Mouse (Mus musculus): ENCODE measurements around the gene Pfn5. TPM values are rescaled to one million over a fixed set of nuclear protein-coding genes. Genes with fewer than 3 reads are reported as not detected.
"Not testable (repeated sequence)": the region's sequence is repeated elsewhere in the genome, so short reads cannot be mapped to it uniquely, and the experiment has no call there.

The Pfn5 gene
- not detected in 2 replicates for polyA plus RNA-seq (2015; fragmentation: Nextera tagmentation; extraction: Ambion mirVana)

DNA sequence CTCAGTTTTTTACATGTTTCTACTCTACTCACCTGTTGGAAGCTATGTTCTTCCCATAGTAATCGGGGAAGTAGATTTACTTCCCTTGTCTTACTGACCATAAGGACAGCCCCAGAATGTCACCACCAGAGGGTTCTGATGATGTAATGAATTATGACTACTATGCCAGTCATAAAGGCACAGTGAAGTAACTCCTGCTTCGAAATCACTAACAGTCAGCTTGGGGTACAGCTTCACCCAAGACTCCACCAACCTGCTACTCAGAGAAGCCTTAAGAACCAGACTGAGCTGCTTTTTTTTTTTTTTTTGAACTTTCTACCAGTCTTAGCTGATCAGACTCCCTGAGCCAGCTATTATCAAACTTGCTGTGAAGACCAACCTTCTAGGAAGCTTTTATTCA is at the start of gene Pfn5, which contains the start of gene Asb12:
Gene Pfn5 (plus strand): TSS at position 218 of the 400 bp plus-strand sequence.
Gene Asb12 (minus strand): TSS at position 101 of the 400 bp plus-strand sequence.
- Histone ChIP-seq H3K9ac (replicated peaks) (no peak within 1 kb of the TSS), H3K27ac (no peak within 1 kb of the TSS), H3K4me1 (replicated peaks) (no peaks in the 10 kb centered on the region), H3K36me3 (no peaks in the 10 kb centered on the region), H3K4me2 (replicated peaks) (no peak within 1 kb of the TSS), H3K9me3 (no peaks in the 10 kb centered on the region), H3K27me3 (no peaks in the 10 kb centered on the region), H3K4me3 (replicated peaks) (no peak within 1 kb of the TSS)
- 81% methylated on average over 2 of the region's 2 CpGs for WGBS
- ATAC-seq: no peak

DNA sequence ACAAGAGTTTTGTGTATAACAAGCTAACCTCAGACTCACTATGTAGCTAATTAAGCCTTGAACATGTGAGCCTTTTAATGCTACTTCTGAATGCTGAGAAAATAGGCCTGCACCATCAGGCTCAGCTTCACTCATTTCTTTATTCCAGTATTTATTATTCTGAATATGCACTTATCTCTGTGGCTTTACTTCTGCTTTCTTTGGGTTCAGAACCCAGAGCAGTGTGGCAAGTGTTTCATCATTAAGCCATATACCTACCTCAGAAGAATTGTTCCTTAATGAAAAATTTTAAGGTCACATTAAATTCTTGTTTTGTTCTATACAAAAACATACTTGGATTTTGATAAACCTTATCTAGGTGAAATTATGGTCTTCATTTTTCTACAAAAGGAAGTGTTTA is 34.0 kb upstream of the Pfn5 start:
- no peak overlapping the region for H3K4me2 ChIP-seq (replicated peaks)
- no peaks in the 10 kb centered on the region for H3K9me3 ChIP-seq
- H3K27ac ChIP-seq: no peak overlapping the region
- H3K4me3 ChIP-seq (replicated peaks): no peak overlapping the region
- no peak overlapping the region for H3K9ac ChIP-seq (replicated peaks)
- ATAC-seq: no peak
- H3K27me3 ChIP-seq: no peaks in the 10 kb centered on the region
- H3K4me1 ChIP-seq (replicated peaks): no peaks in the 10 kb centered on the region
- H3K36me3 ChIP-seq: no peaks in the 10 kb centered on the region

DNA sequence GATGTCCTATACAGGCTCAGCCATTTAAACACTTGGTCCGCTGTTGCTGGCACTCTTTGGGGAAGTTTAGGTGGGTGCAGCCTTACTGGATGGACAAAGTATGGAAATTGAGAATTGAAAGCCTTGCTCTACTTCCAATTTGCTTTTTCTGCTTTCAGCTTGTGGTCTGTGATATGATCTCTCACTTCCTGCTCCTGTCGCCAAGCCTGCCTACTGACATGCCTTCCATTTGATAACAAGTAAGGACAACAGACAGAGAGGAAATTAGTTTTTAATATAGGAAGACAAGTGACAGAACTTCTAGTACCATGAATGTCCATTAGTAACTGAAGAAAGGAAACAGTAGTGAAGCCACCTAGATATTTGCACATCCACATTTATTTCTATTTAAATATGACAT is 32.7 kb upstream of the Pfn5 start:
- Histone ChIP-seq H3K4me3 (replicated peaks) (no peak overlapping the region), H3K27ac (no peak overlapping the region), H3K9ac (replicated peaks) (no peak overlapping the region), H3K4me2 (replicated peaks) (no peak overlapping the region), H3K36me3 (no peaks in the 10 kb centered on the region), H3K9me3 (no peaks in the 10 kb centered on the region), H3K4me1 (replicated peaks) (no peaks in the 10 kb centered on the region), H3K27me3 (no peaks in the 10 kb centered on the region)
- no peak for ATAC-seq
- WGBS: 96% methylated on average over 2 of the region's 2 CpGs

DNA sequence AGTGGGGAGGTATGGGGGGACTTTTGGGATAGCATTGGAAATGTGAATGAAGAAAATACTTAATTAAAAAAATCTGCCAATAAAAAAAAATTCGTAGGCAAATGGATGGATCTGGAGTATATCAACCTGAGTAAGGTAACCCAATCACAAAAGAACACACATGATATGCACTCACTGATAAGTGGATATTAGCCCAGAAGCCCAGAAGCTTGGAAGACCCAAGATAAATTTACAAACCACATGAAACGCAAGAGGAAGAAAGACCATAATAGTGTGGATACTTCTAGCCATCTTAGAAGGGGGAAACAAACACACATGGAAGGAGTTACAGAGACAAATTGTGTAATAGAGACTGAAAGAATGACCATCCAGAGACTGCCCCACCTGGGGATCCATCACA is 22.4 kb upstream of the Pfn5 start:
- not testable (repeated sequence) for H3K4me3 ChIP-seq (replicated peaks); H3K4me1 ChIP-seq (replicated peaks); H3K9me3 ChIP-seq; H3K36me3 ChIP-seq; H3K27ac ChIP-seq; ATAC-seq; H3K4me2 ChIP-seq (replicated peaks); H3K9ac ChIP-seq (replicated peaks); H3K27me3 ChIP-seq
- WGBS: 93% methylated on average over 2 of the region's 2 CpGs

DNA sequence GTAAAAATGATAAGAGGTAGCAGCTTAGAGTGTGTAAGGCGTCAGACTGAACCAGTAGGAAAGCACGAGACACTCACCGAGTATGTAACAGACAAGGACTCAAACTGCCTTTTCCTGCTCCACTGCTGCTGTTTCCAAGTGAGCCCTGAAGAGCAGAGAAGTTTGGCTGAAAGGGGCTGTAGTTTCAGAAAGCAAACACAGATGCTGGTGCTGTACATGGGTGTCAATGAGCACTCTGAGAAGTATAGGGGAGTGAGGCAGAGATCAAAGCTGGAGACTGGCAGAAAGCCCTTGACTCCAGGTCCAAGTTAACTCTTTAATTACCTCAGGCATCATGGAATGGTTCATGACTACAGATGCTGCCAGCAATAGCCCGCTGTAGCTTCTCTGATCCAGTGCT is 3.6 kb upstream of the Pfn5 start:
- WGBS: 71% methylated on average over 4 of the region's 4 CpGs
- no peaks in the 10 kb centered on the region for H3K36me3 ChIP-seq
- H3K4me2 ChIP-seq (replicated peaks): no peak overlapping the region
- H3K9me3 ChIP-seq: no peaks in the 10 kb centered on the region
- H3K27ac ChIP-seq: no peak overlapping the region
- no peak overlapping the region for H3K4me3 ChIP-seq (replicated peaks)
- ATAC-seq: no peak
- H3K27me3 ChIP-seq: no peaks in the 10 kb centered on the region
- H3K9ac ChIP-seq (replicated peaks): no peak overlapping the region
- no peaks in the 10 kb centered on the region for H3K4me1 ChIP-seq (replicated peaks)

DNA sequence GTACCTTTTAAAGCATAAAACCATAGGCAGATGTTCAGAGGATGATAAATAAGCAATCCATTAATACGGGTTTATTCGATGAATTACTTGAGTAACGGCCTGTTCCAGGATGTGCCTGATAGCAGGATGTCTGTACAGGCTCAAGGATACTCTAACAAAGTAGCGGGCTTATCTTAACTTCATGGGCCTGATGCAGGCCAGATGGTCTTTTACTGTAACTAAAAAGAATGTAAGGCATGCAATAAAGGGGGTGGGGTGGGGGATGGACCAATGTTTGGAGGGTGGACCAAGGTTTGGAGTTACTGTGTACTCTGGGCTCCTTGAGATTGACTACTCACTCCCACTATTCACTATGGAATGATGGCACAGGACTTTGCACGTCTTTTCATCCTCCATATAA is 42.7 kb downstream of the Pfn5 start:
- no peak overlapping the region for H3K27ac ChIP-seq
- no peaks in the 10 kb centered on the region for H3K4me1 ChIP-seq (replicated peaks)
- no peaks in the 10 kb centered on the region for H3K27me3 ChIP-seq
- no peak overlapping the region for H3K4me3 ChIP-seq (replicated peaks)
- H3K9ac ChIP-seq (replicated peaks): no peak overlapping the region
- no peaks in the 10 kb centered on the region for H3K36me3 ChIP-seq
- 83% methylated on average over 5 of the region's 5 CpGs for WGBS
- H3K9me3 ChIP-seq: no peaks in the 10 kb centered on the region
- H3K4me2 ChIP-seq (replicated peaks): no peak overlapping the region
- no peak for ATAC-seq

Other genes starting within 250 kb of the Pfn5 start
- 12.0 and 12.5 TPM in 2 replicates for gene Amer1, start 113.2 kb upstream of the Pfn5 start, polyA plus RNA-seq (2015; fragmentation: Nextera tagmentation; extraction: Ambion mirVana)
- 0.12 and 0.37 TPM in 2 replicates for gene Asb12, start 117 bp upstream of the Pfn5 start, polyA plus RNA-seq (2015; fragmentation: Nextera tagmentation; extraction: Ambion mirVana)
- gene Zc4h2, start 100.4 kb downstream of the Pfn5 start, polyA plus RNA-seq (2015; fragmentation: Nextera tagmentation; extraction: Ambion mirVana): 82.7 and 89.4 TPM in 2 replicates
- gene Zc3h12b, start 153.6 kb downstream of the Pfn5 start, polyA plus RNA-seq (2015; fragmentation: Nextera tagmentation; extraction: Ambion mirVana): 2.7 TPM in 2 replicates